Comparison of ENCODE assay signal across 13 mouse cellular contexts in the genomic region with DNA sequence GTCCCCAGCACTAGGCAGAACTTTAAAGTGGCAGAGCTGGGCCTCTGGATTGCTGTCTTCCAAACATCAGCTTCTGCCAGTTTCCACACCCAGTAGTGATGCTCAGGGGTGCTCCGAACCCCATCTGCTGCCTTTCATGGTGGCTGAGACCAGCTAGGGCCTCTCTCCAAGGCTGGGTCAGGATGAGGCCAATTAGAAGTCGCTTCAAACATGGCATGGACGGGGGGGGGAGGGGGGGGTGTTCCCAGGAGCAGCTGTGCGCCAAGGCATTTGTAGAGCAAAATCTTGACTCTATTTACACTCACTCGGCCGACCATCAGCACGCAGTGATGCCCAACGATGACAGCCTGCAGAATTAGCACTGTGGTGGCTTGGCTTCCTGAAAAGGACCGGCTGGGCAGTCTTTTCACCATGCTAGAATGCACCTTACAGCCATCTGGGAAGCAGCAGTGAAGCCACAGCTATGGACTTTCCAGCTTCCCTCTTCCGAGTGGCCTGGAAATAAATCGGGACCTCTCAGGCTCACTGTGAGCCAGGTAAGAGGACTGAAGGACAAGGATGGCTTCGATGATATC.
A peak's percentile ranks its signal among the peaks of the same experiment; 100 is the strongest.
DNase-seq lines count a peak whose midpoint lies in the region; ATAC-seq and TF ChIP-seq lines count a peak whose summit lies in the region.
"Had no signal": no experiment of that assay in that cellular context is flagged by ENCODE, and none has a peak within 500 bp of the region (broad histone marks: within the 10 kb centered on the region; RNA-seq: fewer than 3 reads in every experiment).

No protein-coding gene starts in this region.

- H3K36me3 ChIP-seq in midbrain, embryonic 10.5 days = no peaks in the 10 kb centered on the region
- H3K36me3 ChIP-seq in midbrain, embryonic 15.5 days (replicated peaks) = no peaks in the 10 kb centered on the region
- no peaks in the 10 kb centered on the region for H3K36me3 ChIP-seq in hindbrain, embryonic 10.5 days
- H3K36me3 ChIP-seq in hindbrain, embryonic 16.5 days (ENCODE audit: control insufficient read depth, insufficient read depth, low read length) = no peaks in the 10 kb centered on the region
- no peaks in the 10 kb centered on the region for H3K36me3 ChIP-seq in stomach, postnatal 0 days (ENCODE audit: control insufficient read depth, insufficient read depth, low read length)
- H3K36me3 ChIP-seq: heart, embryonic 10.5 days had no signal

- peak overlapping the region; percentile 76 for H3K27ac ChIP-seq in midbrain, embryonic 10.5 days (replicated peaks)
- H3K27ac ChIP-seq in midbrain, embryonic 15.5 days = no peak overlapping the region
- H3K27ac ChIP-seq in hindbrain, embryonic 10.5 days = peak overlapping the region; percentile 72
- peak overlapping the region; percentile 17; the same call in 1 of the 2 replicates for H3K27ac ChIP-seq in hindbrain, embryonic 16.5 days (ENCODE audit: low read depth, low read length)
- H3K27ac ChIP-seq in stomach, postnatal 0 days (replicated peaks) = no peak overlapping the region
- H3K27ac ChIP-seq: heart, embryonic 10.5 days had no signal

- H3K27me3 ChIP-seq in midbrain, embryonic 10.5 days (ENCODE audit: low read depth, poor library complexity, severe bottlenecking) = peaks cover 94% of the 10 kb centered on the region
- peaks cover 54% of the 10 kb centered on the region for H3K27me3 ChIP-seq in midbrain, embryonic 15.5 days (replicated peaks)
- H3K27me3 ChIP-seq in hindbrain, embryonic 10.5 days (ENCODE audit: insufficient read depth, poor library complexity, severe bottlenecking) = peaks cover 91% of the 10 kb centered on the region
- peaks cover 53% of the 10 kb centered on the region for H3K27me3 ChIP-seq in hindbrain, embryonic 16.5 days (replicated peaks; ENCODE audit: control insufficient read depth, insufficient read depth, low read length)
- H3K27me3 ChIP-seq in stomach, postnatal 0 days (ENCODE audit: control insufficient read depth, insufficient read depth, low read length) = no peaks in the 10 kb centered on the region

- WGBS in midbrain, embryonic 10.5 days = 67% methylated on average over 12 of the region's 12 CpGs
- 49% methylated on average over 12 of the region's 12 CpGs for WGBS in midbrain, embryonic 15.5 days
- WGBS in hindbrain, embryonic 10.5 days = 55% methylated on average over 12 of the region's 12 CpGs
- WGBS in hindbrain, embryonic 16.5 days = 24% methylated on average over 12 of the region's 12 CpGs
- WGBS in stomach, postnatal 0 days = 72% methylated on average over 12 of the region's 12 CpGs

- no peaks in the 10 kb centered on the region for H3K9me3 ChIP-seq in midbrain, embryonic 10.5 days (replicated peaks)
- no peaks in the 10 kb centered on the region for H3K9me3 ChIP-seq in midbrain, embryonic 15.5 days
- H3K9me3 ChIP-seq in hindbrain, embryonic 10.5 days = no peaks in the 10 kb centered on the region
- no peaks in the 10 kb centered on the region for H3K9me3 ChIP-seq in hindbrain, embryonic 16.5 days (ENCODE audit: control insufficient read depth, low read length)
- H3K9me3 ChIP-seq in stomach, postnatal 0 days (ENCODE audit: control insufficient read depth, low read length) = no peaks in the 10 kb centered on the region
- H3K9me3 ChIP-seq: heart, embryonic 10.5 days had no signal

- ATAC-seq in midbrain, embryonic 15.5 days (replicated peaks) = no peak
- ATAC-seq in hindbrain, embryonic 16.5 days = peak; percentile 63; the same call in 1 of the 2 replicates
- no peak for ATAC-seq in stomach, postnatal 0 days (ENCODE audit: low FRiP score, low TSS enrichment)
- no peak for ATAC-seq in megakaryocyte, adult 5-6 weeks (ENCODE audit: poor library complexity, severe bottlenecking)

- no peak for TF ChIP-seq EP300 in stomach, postnatal 0 days (optimal IDR thresholded peaks at IDR 0.05)

- H3K4me3 ChIP-seq in midbrain, embryonic 10.5 days = no peak overlapping the region
- H3K4me3 ChIP-seq in midbrain, embryonic 15.5 days = no peak overlapping the region
- H3K4me3 ChIP-seq in hindbrain, embryonic 10.5 days = no peak overlapping the region
- H3K4me3 ChIP-seq in hindbrain, embryonic 16.5 days (ENCODE audit: low read length) = no peak overlapping the region
- H3K4me3 ChIP-seq in stomach, postnatal 0 days (ENCODE audit: low read depth, low read length) = no peak overlapping the region
- H3K4me3 ChIP-seq: heart, embryonic 10.5 days had no signal

- no peak overlapping the region for H3K4me2 ChIP-seq in midbrain, embryonic 15.5 days
- no peak overlapping the region for H3K4me2 ChIP-seq in hindbrain, embryonic 16.5 days (ENCODE audit: low read length)
- H3K4me2 ChIP-seq in stomach, postnatal 0 days (replicated peaks; ENCODE audit: low read depth) = no peak overlapping the region

- no peak for DNase-seq in midbrain, embryonic 10.5 days (ENCODE audit: low spot score)
- DNase-seq in hindbrain, embryonic 10.5 days (ENCODE audit: low spot score) = peak; percentile 39
- peak; percentile 44 for DNase-seq in retina, embryonic 14.5 days (ENCODE audit: low spot score)
- no peak for DNase-seq in stomach, postnatal 0 days (ENCODE audit: low spot score)
- DNase-seq: cerebellum, adult 9-11 months; gastrocnemius, postnatal 36 days; kidney, adult 11 months; lung, adult 2 months; thymus, postnatal 25 days had no signal

- TF ChIP-seq CTCF in stomach, postnatal 0 days (IDR thresholded peaks at IDR 0.05; ENCODE audit: low read depth) = no peak

- peaks cover 75% of the 10 kb centered on the region for H3K4me1 ChIP-seq in midbrain, embryonic 10.5 days
- peaks cover 49% of the 10 kb centered on the region for H3K4me1 ChIP-seq in midbrain, embryonic 15.5 days
- H3K4me1 ChIP-seq in hindbrain, embryonic 10.5 days (replicated peaks) = peaks cover 77% of the 10 kb centered on the region
- peaks cover 13% of the 10 kb centered on the region for H3K4me1 ChIP-seq in hindbrain, embryonic 16.5 days (ENCODE audit: control insufficient read depth, insufficient read depth, low read depth, low read length)
- no peaks in the 10 kb centered on the region for H3K4me1 ChIP-seq in stomach, postnatal 0 days (replicated peaks; ENCODE audit: control insufficient read depth, insufficient read depth)

- H3K9ac ChIP-seq in midbrain, embryonic 15.5 days = no peak overlapping the region
- no peak overlapping the region for H3K9ac ChIP-seq in hindbrain, embryonic 16.5 days (ENCODE audit: low read depth, low read length)
- no peak overlapping the region for H3K9ac ChIP-seq in stomach, postnatal 0 days (ENCODE audit: low read length)

Comparison
In these comparisons a context has a peak if more than half of its experiments do, and no peak if none do; other contexts are left out.
1. H3K27ac ChIP-seq: peak in midbrain, embryonic 10.5 days (single experiment), hindbrain, embryonic 10.5 days (single experiment) and hindbrain, embryonic 16.5 days (single experiment); none in midbrain, embryonic 15.5 days (single experiment) and stomach, postnatal 0 days (single experiment).
2. DNase-seq: peak in hindbrain, embryonic 10.5 days (single experiment) and retina, embryonic 14.5 days (single experiment); none in midbrain, embryonic 10.5 days (single experiment) and stomach, postnatal 0 days (single experiment).